Mouse (Mus musculus) ES-E14 (cell line): ENCODE data around the gene Col23a1. TPM values are rescaled to one million over a fixed set of nuclear protein-coding genes. Genes with fewer than 3 reads are reported as not detected.
A peak's percentile ranks its signal among the peaks of the same experiment; 100 is the strongest.

Source experiments
- DNase-seq: peaks from one replicate; pipeline ENCODE4 v3.0.0-alpha.2; 2013; ENCODE audit warnings: low read depth, low spot score
- H3K27ac ChIP-seq: 2 replicates; pipeline ENCODE4 v1.5.1; 2012; ENCODE audit warnings: low read depth, mild to moderate bottlenecking, low read length, moderate library complexity, mixed read lengths; ENCODE audit not compliant: poor library complexity, insufficient read depth, severe bottlenecking
- H3K36me3 ChIP-seq: 2 replicates; pipeline ENCODE4 v1.6.1; 2012; ENCODE audit warnings: mild to moderate bottlenecking, low read length, moderate library complexity, mixed read lengths; ENCODE audit not compliant: control insufficient read depth, poor library complexity, insufficient read depth, severe bottlenecking
- H3K4me1 ChIP-seq, 2 experiments: fragments of 150-350 bp in 1 of 2; sonication (generic) in 1 of 2; 2 replicates each; pipeline ENCODE4 v1.6.1; 2012; ENCODE audit warnings: low read length in 2 of 2, mild to moderate bottlenecking in 1 of 2, mixed read lengths in 1 of 2; ENCODE audit not compliant: control insufficient read depth in 2 of 2, insufficient read depth in 2 of 2, poor library complexity in 1 of 2
- H3K4me3 ChIP-seq, 2 experiments: fragments of 150-350 bp in 1 of 2; sonication (generic) in 1 of 2; 2 replicates each; pipeline ENCODE4 v1.5.1; 2012; ENCODE audit warnings: low read length in 2 of 2, low read depth in 1 of 2, mild to moderate bottlenecking in 1 of 2, mixed read lengths in 1 of 2; ENCODE audit not compliant: insufficient read depth in 1 of 2, poor library complexity in 1 of 2, severe bottlenecking in 1 of 2
- H3K9ac ChIP-seq: 2 replicates; pipeline ENCODE4 v1.6.1; 2012; ENCODE audit warnings: low read depth, mild to moderate bottlenecking, low read length, mixed read lengths; ENCODE audit not compliant: poor library complexity, insufficient read depth, severe bottlenecking
- H3K9me3 ChIP-seq: fragments of 150-350 bp; sonication (generic); 2 replicates; pipeline ENCODE4 v1.6.1; 2012; ENCODE audit warnings: low read depth, mild to moderate bottlenecking, low read length; ENCODE audit not compliant: control insufficient read depth, insufficient read depth
- CHD2 ChIP-seq: IDR thresholded peaks from 2 replicates; pipeline ENCODE4 v1.6.1; 2014; ENCODE audit warnings: mild to moderate bottlenecking, low read depth, low read length, inconsistent platforms
- HCFC1 ChIP-seq: IDR thresholded peaks from 2 replicates; pipeline ENCODE4 v1.6.1; 2012; ENCODE audit warnings: low read length, inconsistent platforms, borderline replicate concordance; ENCODE audit not compliant: insufficient read depth
- MAFK ChIP-seq: IDR thresholded peaks from 2 replicates; pipeline ENCODE4 v1.6.1; 2014; ENCODE audit warnings: mild to moderate bottlenecking, low read depth, low read length, inconsistent platforms; ENCODE audit not compliant: insufficient read depth
- ZC3H11A ChIP-seq: IDR thresholded peaks from 2 replicates; pipeline ENCODE4 v1.6.1; 2012; ENCODE audit warnings: low read depth, mild to moderate bottlenecking, inconsistent platforms, low read length, borderline replicate concordance
- ZNF384 ChIP-seq: IDR thresholded peaks from 2 replicates; pipeline ENCODE4 v1.6.1; 2012; ENCODE audit warnings: low read depth, low read length, inconsistent platforms
- in situ Hi-C, 2 experiments: fragments of 600-800 bp; cut with MboI; formaldehyde crosslinking; loops; one replicate each; pipeline ENCODE4 v1.15.1; 2025; ENCODE audit warnings: low sequenced_read_pairs in 2 of 2, inconsistent platforms in 1 of 2; ENCODE audit not compliant: unreplicated experiment in 2 of 2
- total RNA-seq: library from RNA; depleted of rRNA; stranded (reverse); fragments of 300-350 nt; gene quantifications from 2 replicates; pipeline ENCODE4 v1.2.3, GENCODE M21; 2012

The Col23a1 gene
- total RNA-seq, 1 experiment = 0.40 TPM

GRCm38 (mm10) chr11:51585608-51586252 lies 296.0 kb downstream of the Col23a1 start:
- Histone ChIP-seq H3K4me3 (peak overlapping the region; percentile 73 to 83), H3K4me1 (peaks cover 0 to 10% of the 10 kb centered on the region in 2 experiments; a peak in 1 of 4 replicates), H3K9ac (peak overlapping the region; percentile 79), H3K9me3 (no peaks in the 10 kb centered on the region), H3K27ac (no peak overlapping the region), H3K36me3 (peaks cover 13% of the 10 kb centered on the region; the same call in 1 of the 2 replicates)
- no peak for DNase-seq
- in situ Hi-C loops = no loop called here
- no peak for TF ChIP-seq ZC3H11A
- TF ChIP-seq CHD2 = no peak
- no peak for TF ChIP-seq MAFK
- no peak for TF ChIP-seq ZNF384
- no peak for TF ChIP-seq HCFC1

- DNase-seq = no peak
- H3K36me3 ChIP-seq = peaks cover 14% of the 10 kb centered on the region; the same call in 1 of the 2 replicates
- H3K27ac ChIP-seq = no peak overlapping the region
- H3K4me1 ChIP-seq = peaks cover 0 to 10% of the 10 kb centered on the region in 2 experiments; a peak in 1 of 4 replicates
- H3K9me3 ChIP-seq = no peaks in the 10 kb centered on the region
- no peak overlapping the region for H3K9ac ChIP-seq
- no peak overlapping the region for H3K4me3 ChIP-seq
- in situ Hi-C loops = no loop called here
- TF ChIP-seq ZC3H11A = no peak
- no peak for TF ChIP-seq ZNF384
Measured at GRCm38 (mm10) chr11:51586411-51586810, 296.7 kb downstream of the Col23a1 start.

GRCm38 (mm10) chr11:51587059-51587458 lies 297.3 kb downstream of the Col23a1 start:
- in situ Hi-C loops = no loop called here
- Histone ChIP-seq H3K36me3 (peaks cover 18% of the 10 kb centered on the region), H3K4me1 (peaks cover 0 to 13% of the 10 kb centered on the region in 2 experiments; a peak in 1 of 4 replicates), H3K27ac (no peak overlapping the region), H3K9ac (no peak overlapping the region), H3K9me3 (no peaks in the 10 kb centered on the region), H3K4me3 (no peak overlapping the region)
- no peak for TF ChIP-seq ZNF384
- TF ChIP-seq MAFK = no peak
- no peak for TF ChIP-seq HCFC1
- TF ChIP-seq ZC3H11A = no peak
- no peak for TF ChIP-seq CHD2
- DNase-seq = no peak

GRCm38 (mm10) chr11:51588833-51589232 lies 299.1 kb downstream of the Col23a1 start:
- Histone ChIP-seq H3K9ac (no peak overlapping the region), H3K27ac (no peak overlapping the region), H3K4me3 (no peak overlapping the region), H3K9me3 (no peaks in the 10 kb centered on the region), H3K4me1 (peaks cover 0 to 10% of the 10 kb centered on the region in 2 experiments; a peak in 1 of 4 replicates), H3K36me3 (peaks cover 31% of the 10 kb centered on the region)
- DNase-seq = no peak
- in situ Hi-C loops = no loop called here
- no peak for TF ChIP-seq ZC3H11A
- TF ChIP-seq HCFC1 = no peak
- no peak for TF ChIP-seq ZNF384
- TF ChIP-seq MAFK = no peak
- no peak for TF ChIP-seq CHD2
